Mouse (Mus musculus) kidney, embryonic 16.5 days (tissue): Measurements from ENCODE around the gene Plbd2. TPM values are rescaled to one million over a fixed set of nuclear protein-coding genes. Genes with fewer than 3 reads are reported as not detected.
A peak's percentile ranks its signal among the peaks of the same experiment; 100 is the strongest.

Experiments used
- ATAC-seq: fragments of 200-750 bp; cut with Nextera tagmentation; 2 replicates; pipeline ENCODE4 v1.8.0; 2017; ENCODE audit warnings: moderate TSS enrichment; ENCODE audit not compliant: low FRiP score, low TSS enrichment
- H3K27ac ChIP-seq: fragments of 300-500 bp; sonication (generic); 2 replicates; pipeline ENCODE4 v1.5.1; 2014; ENCODE audit warnings: low read length
- H3K27me3 ChIP-seq: fragments of 300-500 bp; sonication (generic); 2 replicates; pipeline ENCODE4 v1.6.1; 2014; ENCODE audit warnings: low read length, control low read depth, mixed read lengths; ENCODE audit not compliant: insufficient read depth
- H3K36me3 ChIP-seq: fragments of 300-500 bp; sonication (generic); 2 replicates; pipeline ENCODE4 v1.6.1; 2014; ENCODE audit warnings: low read length, control low read depth, mixed read lengths; ENCODE audit not compliant: insufficient read depth
- H3K4me1 ChIP-seq: fragments of 300-500 bp; sonication (generic); 2 replicates; pipeline ENCODE4 v1.6.1; 2014; ENCODE audit warnings: low read length, control low read depth, mixed read lengths; ENCODE audit not compliant: insufficient read depth
- H3K4me2 ChIP-seq: fragments of 300-500 bp; sonication (generic); replicated peaks from 2 replicates; pipeline ENCODE4 v1.6.1; 2014; ENCODE audit warnings: low read depth, low read length
- H3K4me3 ChIP-seq: fragments of 300-500 bp; sonication (generic); 2 replicates; pipeline ENCODE4 v1.5.1; 2014; ENCODE audit warnings: mild to moderate bottlenecking, low read length
- H3K9ac ChIP-seq: fragments of 300-500 bp; sonication (generic); replicated peaks from 2 replicates; pipeline ENCODE4 v1.6.1; 2014; ENCODE audit warnings: low read length
- H3K9me3 ChIP-seq: fragments of 300-500 bp; sonication (generic); 2 replicates; pipeline ENCODE4 v1.6.1; 2016; ENCODE audit warnings: low read length, control low read depth
- WGBS: fragments of 180-500 bp; shearing (Covaris S2); extraction: QIAGEN DNeasy Blood & Tissue Kit; methylation state at CpG from one replicate; pipeline ENCODE4 v1.1.7; 2014; 5-methylcytosine and 5-hydroxymethylcytosine counted together
- polyA plus RNA-seq: library from polyadenylated mRNA; unstranded; fragments of >200 nt; fragmentation: Nextera tagmentation; extraction: Ambion mirVana; gene quantifications from 2 replicates; pipeline ENCODE4 v1.2.1, GENCODE M21; 2015

Plbd2 gene
- polyA plus RNA-seq, 1 experiment from 2014 or later = 57.3 TPM

- 56% methylated on average over 9 of the region's 9 CpGs for WGBS
- H3K36me3 ChIP-seq = no peaks in the 10 kb centered on the region
- H3K4me1 ChIP-seq = peaks cover 44% of the 10 kb centered on the region
- H3K27me3 ChIP-seq = no peaks in the 10 kb centered on the region
- peaks cover 2% of the 10 kb centered on the region; the same call in 1 of the 2 replicates for H3K9me3 ChIP-seq
- peak overlapping the region; percentile 59 for H3K27ac ChIP-seq
- no peak for ATAC-seq
- H3K9ac ChIP-seq = 0 out of 2 replicates have a peak overlapping the region, but pooled peaks have one; percentile 19
- H3K4me3 ChIP-seq = no peak overlapping the region
- no peak overlapping the region for H3K4me2 ChIP-seq
These were observed 10.7 kb upstream of the Plbd2 start for GRCm38 (mm10) chr5:120514031-120514677.

GRCm38 (mm10) chr5:120512911-120513555 lies 9.6 kb upstream of the Plbd2 start:
- no peaks in the 10 kb centered on the region for H3K27me3 ChIP-seq

GRCm38 (mm10) chr5:120511643-120512220 lies 8.3 kb upstream of the Plbd2 start:
- peaks cover 2% of the 10 kb centered on the region; the same call in 1 of the 2 replicates for H3K9me3 ChIP-seq
- no peaks in the 10 kb centered on the region for H3K27me3 ChIP-seq
- ATAC-seq = no peak
- H3K9ac ChIP-seq = peak overlapping the region; percentile 64; the same call in 1 of the 2 replicates
- H3K4me2 ChIP-seq = peak overlapping the region; percentile 72
- H3K36me3 ChIP-seq = no peaks in the 10 kb centered on the region
- H3K4me1 ChIP-seq = peaks cover 44% of the 10 kb centered on the region
- H3K27ac ChIP-seq = no peak overlapping the region
- WGBS = 27% methylated on average over 14 of the region's 14 CpGs
- H3K4me3 ChIP-seq = peak overlapping the region; percentile 62

More at GRCm38 (mm10) chr5:120512911-120513555, 9.6 kb upstream of the Plbd2 start:
- 0 out of 2 replicates have a peak overlapping the region, but pooled peaks have one; percentile 3 for H3K9ac ChIP-seq
- WGBS = 42% methylated on average over 15 of the region's 15 CpGs
- peaks cover 44% of the 10 kb centered on the region for H3K4me1 ChIP-seq
- H3K36me3 ChIP-seq = no peaks in the 10 kb centered on the region
- H3K27ac ChIP-seq = peak overlapping the region; percentile 59
- H3K4me3 ChIP-seq = no peak overlapping the region
- H3K9me3 ChIP-seq = peaks cover 2% of the 10 kb centered on the region; the same call in 1 of the 2 replicates
- peak overlapping the region; percentile 7 for H3K4me2 ChIP-seq
- ATAC-seq = peak; percentile 10; the same call in 1 of the 2 replicates

- Histone ChIP-seq H3K36me3 (no peaks in the 10 kb centered on the region), H3K27ac (no peak within 1 kb of the TSS), H3K9me3 (peaks cover 2% of the 10 kb centered on the region; the same call in 1 of the 2 replicates), H3K9ac (peak within 1 kb of the TSS; percentile 64), H3K4me1 (peaks cover 41% of the 10 kb centered on the region), H3K4me3 (peak within 1 kb of the TSS; percentile 62), H3K4me2 (peak within 1 kb of the TSS; percentile 72), H3K27me3 (no peaks in the 10 kb centered on the region)
- WGBS = under 1% methylated on average over 36 of the region's 36 CpGs
- ATAC-seq = peak; percentile 93
These were observed 7.7 kb upstream of the Plbd2 start, which contains the start of gene Slc8b1 for GRCm38 (mm10) chr5:120510982-120511642. Gene Slc8b1, plus strand, starts transcription at chr5:120511168.

GRCm38 (mm10) chr5:120507311-120507710 lies 3.9 kb upstream of the Plbd2 start:
- no peaks in the 10 kb centered on the region for H3K36me3 ChIP-seq
- ATAC-seq = no peak
- 57% methylated on average over 4 of the region's 4 CpGs for WGBS
- no peaks in the 10 kb centered on the region for H3K27me3 ChIP-seq
- no peak overlapping the region for H3K4me3 ChIP-seq
- peaks cover 14% of the 10 kb centered on the region for H3K4me1 ChIP-seq
- peaks cover 2% of the 10 kb centered on the region; the same call in 1 of the 2 replicates for H3K9me3 ChIP-seq
- no peak overlapping the region for H3K9ac ChIP-seq
- H3K4me2 ChIP-seq = no peak overlapping the region
- no peak overlapping the region for H3K27ac ChIP-seq

- Histone ChIP-seq H3K9me3 (peaks cover 2% of the 10 kb centered on the region; the same call in 1 of the 2 replicates), H3K4me3 (no peak overlapping the region), H3K27ac (no peak overlapping the region), H3K4me2 (no peak overlapping the region), H3K27me3 (no peaks in the 10 kb centered on the region), H3K4me1 (peaks cover 17% of the 10 kb centered on the region), H3K36me3 (no peaks in the 10 kb centered on the region), H3K9ac (no peak overlapping the region)
- 51% methylated on average over 9 of the region's 9 CpGs for WGBS
- no peak for ATAC-seq
These were observed 3.1 kb upstream of the Plbd2 start for GRCm38 (mm10) chr5:120506490-120506889.

GRCm38 (mm10) chr5:120505781-120506180 lies 2.4 kb upstream of the Plbd2 start:
- H3K36me3 ChIP-seq = no peaks in the 10 kb centered on the region
- H3K4me3 ChIP-seq = no peak overlapping the region
- WGBS = 64% methylated on average over 9 of the region's 9 CpGs
- peaks cover 15% of the 10 kb centered on the region for H3K4me1 ChIP-seq
- H3K4me2 ChIP-seq = peak overlapping the region; percentile 33; the same call in 1 of the 2 replicates
- H3K9me3 ChIP-seq = peaks cover 2% of the 10 kb centered on the region; the same call in 1 of the 2 replicates
- no peaks in the 10 kb centered on the region for H3K27me3 ChIP-seq
- no peak overlapping the region for H3K9ac ChIP-seq
- H3K27ac ChIP-seq = no peak overlapping the region
- ATAC-seq = no peak

GRCm38 (mm10) chr5:120505368-120505767 lies 1.9 kb upstream of the Plbd2 start:
- H3K9me3 ChIP-seq = peaks cover 2% of the 10 kb centered on the region; the same call in 1 of the 2 replicates
- H3K4me2 ChIP-seq = peak overlapping the region; percentile 33; the same call in 1 of the 2 replicates
- H3K36me3 ChIP-seq = no peaks in the 10 kb centered on the region
- H3K4me3 ChIP-seq = no peak overlapping the region
- ATAC-seq = peak; percentile 29
- 19% methylated on average over 16 of the region's 16 CpGs for WGBS
- H3K27ac ChIP-seq = no peak overlapping the region
- H3K4me1 ChIP-seq = peaks cover 15% of the 10 kb centered on the region
- H3K27me3 ChIP-seq = no peaks in the 10 kb centered on the region
- no peak overlapping the region; the same call in 1 of the 2 replicates for H3K9ac ChIP-seq

- no peak for ATAC-seq
- 4% methylated on average over 12 of the region's 12 CpGs for WGBS
- Histone ChIP-seq H3K9ac (peak overlapping the region; percentile 87), H3K27ac (no peak overlapping the region), H3K4me2 (peak overlapping the region; percentile 92), H3K27me3 (no peaks in the 10 kb centered on the region), H3K4me1 (peaks cover 15% of the 10 kb centered on the region), H3K36me3 (no peaks in the 10 kb centered on the region), H3K9me3 (no peaks in the 10 kb centered on the region), H3K4me3 (peak overlapping the region; percentile 79)
These were observed 716 bp downstream of the Plbd2 start for GRCm38 (mm10) chr5:120502675-120503143.
